Mouse (Mus musculus) lung, adult 18-20 months (tissue): ENCODE results near the gene Med15.
A peak's percentile ranks its signal among the peaks of the same experiment; 100 is the strongest.

Source experiments
- DNase-seq, 2 experiments: peaks; one replicate each; pipeline ENCODE4 v3.0.0; 2022; ENCODE audit warnings: mixed read lengths in 2 of 2

Gene Med15

GRCm38 (mm10) chr16:17647566-17648340, 84.9 kb downstream of the Med15 start:
- DNase-seq, result no peak

GRCm38 (mm10) chr16:17647156-17647555, 85.5 kb downstream of the Med15 start:
- no peak for DNase-seq

- DNase-seq, result peak; percentile 86 to 91
Observed at GRCm38 (mm10) chr16:17646310-17647114, 86.2 kb downstream of the Med15 start, which contains the start of gene Ccdc74a. Ccdc74a (plus strand) TSS chr16:17646470.

GRCm38 (mm10) chr16:17643437-17643990, 89.2 kb downstream of the Med15 start:
- no peak for DNase-seq

DNA sequence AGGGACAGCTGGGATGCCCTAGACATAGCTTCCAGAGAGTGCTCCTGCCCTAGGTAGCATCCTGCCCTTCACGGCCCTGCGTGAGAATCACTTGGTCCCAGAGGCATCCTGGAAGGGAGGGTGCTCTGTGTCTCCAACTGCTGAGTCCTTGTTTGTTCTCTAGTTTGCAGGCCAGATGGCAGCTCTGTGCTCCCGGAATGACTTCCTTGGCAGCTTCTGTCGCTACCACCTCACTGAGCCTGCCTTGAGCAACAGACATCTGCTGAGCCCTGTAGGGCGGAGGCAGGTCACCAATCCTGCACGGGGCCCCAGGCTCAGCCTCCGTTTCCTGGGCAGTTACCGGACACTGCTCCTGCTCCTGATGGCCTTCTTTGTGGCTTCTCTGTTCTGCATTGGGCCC, 90.4 kb downstream of the Med15 start:
- DNase-seq, result no peak

DNA sequence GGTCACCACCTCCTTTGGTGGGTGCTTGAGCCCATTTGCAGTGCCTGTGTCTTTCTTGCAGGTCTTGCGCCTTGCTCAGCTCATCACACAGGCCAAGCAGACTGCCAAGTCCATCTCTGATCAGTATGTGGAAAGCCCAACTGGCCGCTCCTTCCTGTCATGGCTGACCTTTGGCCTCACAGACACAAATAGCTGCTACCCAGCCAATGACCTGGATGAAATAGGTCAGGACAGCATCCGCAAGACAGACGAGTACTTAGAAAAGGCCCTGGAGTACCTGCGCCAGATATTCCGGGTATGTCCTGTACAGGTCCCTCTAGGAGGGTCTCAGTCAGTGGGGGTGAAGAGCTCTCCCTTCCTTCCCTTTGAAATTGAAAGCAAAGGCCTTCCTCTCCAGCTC, 91.4 kb downstream of the Med15 start:
- no peak for DNase-seq

DNA sequence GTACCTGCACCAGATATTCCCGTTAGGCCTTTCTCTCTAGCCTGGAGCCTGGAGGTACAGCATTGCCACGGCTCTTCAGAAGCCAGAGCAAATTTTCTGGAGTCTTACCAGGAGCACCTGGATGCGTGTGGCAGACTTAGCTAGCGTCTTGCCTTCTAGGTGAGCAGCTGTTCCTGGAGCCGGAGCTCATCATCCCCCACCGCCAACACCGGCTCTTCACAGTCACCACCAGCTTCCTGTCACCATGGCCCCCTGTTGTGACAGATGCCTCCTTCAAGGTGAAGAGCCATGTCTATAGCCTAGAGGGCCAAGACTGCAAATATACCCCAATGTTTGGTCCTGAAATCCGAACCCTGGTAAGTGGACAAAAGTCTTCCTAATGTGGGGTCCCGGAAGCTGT, 92.0 kb downstream of the Med15 start:
- DNase-seq, result no peak

DNA sequence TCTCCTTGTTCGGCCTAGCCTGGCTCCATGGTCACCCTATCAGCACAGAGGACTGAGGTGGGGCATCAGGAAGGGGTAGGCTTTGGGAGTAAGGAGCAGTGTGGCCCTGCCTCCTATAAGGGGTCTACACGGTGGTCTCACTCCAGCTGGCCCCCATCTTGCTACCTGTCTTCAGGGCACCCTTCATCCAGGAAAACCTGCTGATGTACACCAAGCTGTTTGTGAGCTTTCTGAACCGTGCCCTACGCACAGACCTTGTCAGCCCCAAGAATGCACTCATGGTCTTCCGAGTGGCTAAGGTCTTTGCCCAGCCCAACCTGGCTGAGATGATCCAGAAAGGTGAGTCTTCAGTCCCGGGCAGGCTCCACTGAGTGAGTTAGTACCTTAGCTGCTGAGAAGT, 92.7 kb downstream of the Med15 start:
- no peak for DNase-seq

GRCm38 (mm10) chr16:17639081-17639480, 93.6 kb downstream of the Med15 start:
- DNase-seq, result no peak

DNA sequence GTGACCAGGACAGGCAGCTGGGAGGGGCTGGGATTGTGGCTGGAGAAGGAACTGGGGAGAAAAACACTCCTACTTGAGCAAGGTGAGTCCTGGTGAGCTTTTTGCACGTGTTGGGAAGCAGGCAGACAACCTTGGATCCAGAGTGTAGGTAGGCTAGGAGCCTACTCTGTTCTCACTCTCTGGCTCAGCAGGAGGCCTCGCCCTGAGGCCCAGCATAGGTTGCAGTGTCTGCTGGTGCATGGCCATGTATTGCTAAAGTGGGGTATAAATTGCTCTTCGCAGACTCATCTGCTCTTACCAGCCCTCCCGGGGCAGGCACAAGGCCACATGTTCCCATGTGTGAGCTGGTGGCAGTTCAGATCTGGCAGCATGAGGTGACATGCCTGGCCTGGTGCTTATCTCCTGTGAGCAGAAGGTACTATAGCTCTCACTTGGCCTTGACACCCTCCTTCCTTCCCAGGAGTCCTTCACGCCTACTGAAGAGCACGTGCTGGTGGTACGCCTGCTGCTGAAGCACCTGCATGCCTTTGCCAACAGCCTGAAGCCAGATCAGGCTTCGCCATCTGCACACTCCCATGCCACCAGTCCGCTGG, 94.6 kb downstream of the Med15 start:
- DNase-seq, result no peak

DNA sequence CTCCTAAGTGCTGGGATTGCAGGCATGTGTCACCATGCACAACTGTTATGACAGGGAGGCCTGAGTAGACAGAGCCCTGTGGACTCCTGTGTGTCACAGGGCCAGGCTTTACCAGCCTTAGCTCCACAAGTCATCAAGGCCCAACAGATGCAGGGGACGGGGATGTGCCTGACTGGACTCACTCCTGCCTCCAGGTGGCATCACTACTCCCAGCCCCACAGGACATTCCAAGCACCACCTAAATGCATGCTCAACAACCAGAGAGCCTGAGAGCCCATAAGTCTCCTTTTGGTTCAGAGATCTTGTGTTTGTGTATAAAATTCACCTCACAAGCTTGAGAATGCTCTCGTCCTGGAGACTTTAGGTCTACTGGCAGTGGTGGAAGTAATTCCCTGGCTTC, 95.1 kb downstream of the Med15 start:
- no peak for DNase-seq

DNA sequence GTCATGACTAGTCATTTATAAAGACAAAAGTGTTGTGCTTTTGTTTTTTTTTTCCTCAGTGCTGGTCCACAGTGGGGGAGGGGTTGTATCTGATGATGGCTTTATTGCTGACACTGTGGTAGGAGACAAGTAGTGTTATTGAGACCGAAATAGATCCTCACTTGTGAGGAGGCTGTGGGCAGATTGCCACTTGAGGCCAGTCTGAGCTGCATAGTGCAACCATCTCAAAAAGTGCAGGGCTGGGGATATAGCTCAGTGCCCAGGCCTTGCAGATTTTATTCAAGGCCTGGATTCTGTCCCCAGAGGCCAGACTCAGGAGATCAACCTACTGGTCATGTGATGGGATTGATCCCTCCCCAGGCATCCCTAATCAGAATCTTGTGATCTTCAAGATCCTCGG, 95.8 kb downstream of the Med15 start:
- no peak for DNase-seq

DNA sequence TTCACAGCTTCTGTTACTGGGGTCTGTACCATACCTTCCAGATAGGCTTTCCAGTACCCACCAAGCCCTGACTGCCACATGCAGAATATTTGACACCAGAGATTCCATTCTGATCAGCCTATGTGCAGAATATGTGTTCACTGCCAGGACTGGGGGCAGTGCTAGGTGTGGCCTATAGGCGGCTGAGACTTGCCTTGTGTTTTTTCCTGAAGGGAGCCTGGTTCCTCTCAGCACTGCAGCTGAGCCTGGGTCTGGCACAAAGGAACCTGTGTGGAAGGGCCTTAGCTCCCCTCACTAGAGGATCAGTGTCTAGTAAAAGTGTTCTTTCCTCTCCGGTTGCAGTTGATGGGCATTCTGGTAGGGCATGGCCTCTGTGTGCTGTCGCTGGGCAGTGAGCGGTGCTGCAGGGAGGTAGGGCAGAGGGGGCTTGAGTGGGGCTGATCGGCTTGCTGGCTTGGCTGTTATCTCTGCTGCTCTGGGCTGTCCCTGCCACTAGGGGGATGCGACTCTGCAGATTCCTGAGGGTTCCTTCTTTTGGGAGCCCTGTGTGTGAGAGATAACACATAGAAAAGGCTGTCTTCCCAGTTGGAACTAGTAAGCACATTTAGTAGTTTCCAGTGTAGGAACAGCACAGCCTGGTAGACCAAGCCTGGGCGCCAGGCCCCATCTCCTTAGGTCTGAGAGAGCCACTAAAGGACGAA, 99.1 kb downstream of the Med15 start:
- no peak for DNase-seq

DNA sequence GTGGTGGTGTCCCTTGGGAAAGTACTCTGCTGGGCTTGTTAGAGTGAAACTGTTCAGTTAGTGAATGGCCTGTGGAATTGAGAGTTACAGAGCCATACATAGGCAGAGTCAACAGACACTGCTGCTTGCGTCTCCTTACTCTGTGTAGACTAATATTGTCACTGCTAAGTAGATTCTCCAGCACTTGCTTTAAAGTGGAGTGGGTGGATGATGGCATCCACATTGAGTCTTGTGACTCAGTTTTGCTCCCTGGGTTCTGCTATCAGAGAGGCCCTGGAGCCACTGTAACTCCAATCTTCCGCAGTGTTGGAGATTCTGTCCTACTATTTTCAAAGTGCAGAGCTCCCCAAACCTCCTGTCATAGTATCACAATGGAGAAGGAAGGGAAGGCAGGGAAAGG, 100.1 kb downstream of the Med15 start:
- no peak for DNase-seq

DNA sequence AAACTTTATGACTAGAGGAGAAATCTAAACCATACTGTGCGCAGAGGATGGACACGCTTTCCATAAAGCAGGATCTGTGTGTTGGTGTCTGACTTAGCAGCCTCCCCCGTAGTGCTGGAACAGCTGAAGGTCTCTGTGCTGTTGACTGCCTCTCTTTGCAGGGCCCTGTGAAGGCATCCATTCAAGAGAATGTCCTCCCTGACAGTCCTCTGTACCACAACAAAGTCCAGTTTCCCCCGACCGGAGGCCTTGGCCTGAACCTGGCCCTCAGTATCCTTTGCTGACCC, 106.5 kb downstream of the Med15 start:
- DNase-seq, result no peak

DNA sequence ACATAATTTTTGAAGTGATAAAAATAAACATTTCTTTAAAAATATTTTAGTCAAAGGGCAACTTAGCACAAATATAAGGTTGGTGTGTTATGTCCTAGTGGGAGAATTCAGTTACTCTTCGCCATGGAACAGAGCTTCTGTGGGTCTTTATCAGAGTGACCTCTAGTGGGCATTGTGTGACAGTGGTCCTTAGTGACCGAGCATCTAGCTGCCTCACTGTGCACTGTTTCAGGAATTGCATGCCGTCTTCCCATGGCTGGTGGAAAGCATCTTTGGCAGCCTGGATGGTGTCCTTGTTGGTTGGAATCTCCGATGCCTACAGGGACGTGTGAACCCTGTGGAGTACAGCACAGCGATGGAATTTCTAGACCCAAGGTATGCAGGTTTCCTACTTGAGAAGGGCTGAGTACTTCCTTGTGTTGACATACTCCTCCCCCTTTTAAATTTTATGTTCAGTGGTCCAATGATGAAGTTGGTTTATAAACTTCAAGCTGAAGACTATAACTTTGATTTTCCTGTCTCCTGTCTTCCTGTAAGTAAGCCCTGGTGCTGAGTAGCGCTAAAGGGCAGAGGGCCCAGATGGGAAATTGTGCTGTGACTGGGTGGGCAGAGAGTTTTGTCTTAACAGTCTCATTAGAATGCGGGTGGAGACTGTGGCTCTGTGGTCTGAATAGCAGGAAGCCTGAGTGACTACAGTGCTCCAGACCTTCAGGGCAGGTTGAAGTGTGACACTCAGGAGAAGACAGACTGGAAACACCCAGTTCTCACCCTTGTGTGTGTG, 107.0 kb downstream of the Med15 start:
- DNase-seq, result no peak

DNA sequence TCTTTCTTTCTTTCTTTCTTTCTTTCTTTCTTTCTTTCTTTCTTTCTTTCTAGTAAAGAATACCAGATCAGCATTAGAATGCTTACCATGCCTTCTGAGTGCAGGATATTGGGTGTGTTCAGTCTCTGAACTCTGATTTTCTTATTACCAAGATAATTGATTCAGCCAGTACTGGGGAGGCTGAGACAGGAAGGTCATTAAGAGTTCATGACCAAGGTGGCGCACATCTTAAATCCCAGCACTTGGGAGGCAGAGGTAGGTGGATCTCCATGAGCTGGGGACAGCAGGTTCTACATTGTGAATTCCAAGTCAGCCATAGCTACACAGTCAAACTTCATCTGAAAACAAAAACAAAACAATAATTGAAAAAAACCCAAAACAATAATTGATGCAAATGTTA, 110.8 kb downstream of the Med15 start:
- no peak for DNase-seq

- peak; percentile 88 to 89 for DNase-seq
Observed at GRCm38 (mm10) chr16:17619198-17620105, 113.2 kb downstream of the Med15 start, which contains the start of gene Smpd4. Smpd4 (plus strand) TSS chr16:17619354.

- peak; percentile 24 to 36 for DNase-seq
Observed at GRCm38 (mm10) chr16:17617922-17618565, 114.6 kb downstream of the Med15 start.

GRCm38 (mm10) chr16:17616212-17616611, 116.5 kb downstream of the Med15 start:
- no peak for DNase-seq
